Mouse (Mus musculus) brown adipose tissue, adult 24 weeks (tissue): ENCODE measurements at regions not wholly inside any gene's neighbourhood (a gene's known extent, or its start where the extent isn't known, plus 50 kb on each side); places are given as distances from the start of the nearest gene placed in this dataset.

Source experiments
- H3K27ac ChIP-seq: fragments of 200-500 bp; replicated peaks from 2 replicates; pipeline ENCODE4 v1.5.1; 2012; ENCODE audit warnings: low read depth, mild to moderate bottlenecking, low read length
- H3K4me1 ChIP-seq: fragments of 200-500 bp; 2 replicates; pipeline ENCODE4 v1.6.1; 2012; ENCODE audit warnings: low read length, mixed read lengths; ENCODE audit not compliant: control insufficient read depth, insufficient read depth, insufficient read length
- H3K4me3 ChIP-seq: fragments of 200-500 bp; 2 replicates; pipeline ENCODE4 v1.5.1; 2012; ENCODE audit warnings: low read depth, mild to moderate bottlenecking, low read length, moderate library complexity; ENCODE audit not compliant: insufficient read depth

DNA sequence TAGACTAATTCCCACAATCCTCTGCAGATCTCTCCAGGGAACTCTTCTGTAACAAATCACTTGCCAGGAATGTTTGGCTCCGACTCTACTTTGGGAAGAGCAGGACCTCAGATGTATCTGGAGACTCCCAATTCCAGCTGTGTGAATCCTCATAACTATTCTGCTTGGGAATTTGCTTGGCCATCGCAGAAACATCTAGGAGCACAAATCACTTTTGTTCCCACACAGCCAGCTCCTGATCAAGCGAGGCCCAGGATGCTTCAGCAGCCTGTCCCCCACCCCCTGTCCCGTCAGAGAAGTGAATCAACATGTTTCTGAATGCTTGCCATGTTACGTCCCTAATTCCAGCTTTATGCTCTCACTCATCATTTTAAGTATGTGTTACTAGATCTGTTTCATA lies 216.1 kb upstream of the Btbd3 start:
- Histone ChIP-seq H3K4me3 (no peak overlapping the region), H3K27ac (peak overlapping the region; percentile 67)

DNA sequence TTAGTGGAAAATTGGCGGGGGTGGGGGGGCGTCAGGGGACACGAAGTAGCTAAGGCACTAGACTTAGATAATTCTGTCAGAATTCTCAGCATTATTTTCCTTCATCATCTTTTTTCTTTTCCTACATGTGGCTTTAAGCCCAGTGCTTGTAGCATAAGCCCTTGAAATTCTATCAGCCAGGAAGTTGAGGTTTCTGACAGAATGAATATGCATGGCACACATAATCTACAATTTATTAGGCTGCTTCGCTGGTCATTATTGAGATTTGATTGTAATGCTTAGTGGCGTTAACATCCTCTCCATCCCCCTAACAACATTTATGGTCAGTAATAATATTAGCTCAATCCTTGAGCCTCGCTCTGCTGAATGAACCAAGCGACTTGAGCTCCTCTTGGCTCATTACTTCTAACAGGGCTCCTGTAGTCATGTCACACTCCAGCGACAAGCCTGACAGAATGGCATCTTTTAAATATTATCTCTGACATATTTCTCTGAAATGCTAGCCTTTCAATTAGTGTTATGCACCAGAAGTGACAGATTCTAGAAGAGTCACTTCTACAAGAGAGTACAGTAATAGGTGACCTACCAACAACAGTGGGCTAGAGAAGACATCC lies 222.1 kb upstream of the Btbd3 start:
- no peak overlapping the region for H3K4me3 ChIP-seq
- H3K27ac ChIP-seq = no peak overlapping the region
- H3K4me1 ChIP-seq = no peaks in the 10 kb centered on the region

More for the DNA sequence above, 216.1 kb upstream of the Btbd3 start:
- no peaks in the 10 kb centered on the region for H3K4me1 ChIP-seq

DNA sequence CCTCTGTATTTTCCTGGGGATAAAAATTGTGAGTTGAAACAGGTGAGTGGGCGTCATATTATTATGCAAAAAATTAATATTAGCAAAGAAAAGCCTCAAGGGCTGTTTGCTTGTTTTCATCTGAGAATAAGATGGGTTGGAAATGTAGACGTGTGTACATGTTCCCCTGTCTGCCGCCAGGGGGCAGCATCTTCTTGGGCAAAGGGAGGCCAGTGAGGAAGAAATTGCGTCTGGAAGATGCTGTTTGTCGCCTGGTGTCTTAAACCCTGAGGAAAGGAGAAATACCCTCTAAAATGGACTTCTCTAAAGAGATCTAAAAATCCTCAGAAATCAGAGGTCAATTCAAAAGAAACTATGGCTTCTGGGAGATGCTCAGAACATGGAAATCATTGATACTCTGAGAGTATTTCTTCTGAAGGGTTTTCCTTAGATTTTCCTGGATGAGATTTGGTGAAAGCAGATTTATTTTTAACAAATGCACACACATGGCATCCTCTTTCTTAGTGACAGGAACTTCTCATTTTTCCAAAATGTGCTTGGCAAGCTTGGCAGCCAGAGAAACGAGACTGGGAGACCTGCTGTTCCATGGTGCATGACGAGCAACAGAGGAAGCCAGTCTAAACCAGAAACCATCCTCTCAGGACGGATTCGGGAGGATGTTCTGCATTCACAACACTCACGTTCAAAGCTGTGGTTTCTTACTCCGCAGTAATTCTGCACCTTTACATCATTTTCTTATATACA lies 222.8 kb upstream of the Btbd3 start:
- no peak overlapping the region for H3K4me3 ChIP-seq
- no peak overlapping the region for H3K27ac ChIP-seq
- H3K4me1 ChIP-seq = no peaks in the 10 kb centered on the region

DNA sequence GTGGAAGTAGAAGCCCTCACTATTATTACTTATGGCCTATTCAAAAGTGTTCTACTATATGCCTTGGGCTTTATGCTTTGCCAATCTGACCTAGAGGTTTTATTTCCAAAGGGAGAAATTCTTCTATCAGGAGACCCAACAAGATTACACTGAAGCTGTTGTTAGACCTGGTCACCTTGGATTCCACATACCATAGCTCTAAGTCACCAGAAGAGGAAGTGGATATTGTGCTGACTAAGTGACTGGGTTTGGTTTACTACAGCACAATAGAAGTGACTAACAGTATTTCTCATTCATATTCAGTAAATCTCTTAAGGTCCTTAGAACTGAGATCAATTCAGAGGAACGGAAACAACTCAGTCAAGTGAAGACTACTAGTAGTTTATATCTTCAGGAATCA lies 229.0 kb upstream of the Btbd3 start:
- Histone ChIP-seq H3K27ac (no peak overlapping the region), H3K4me3 (no peak overlapping the region), H3K4me1 (no peaks in the 10 kb centered on the region)

DNA sequence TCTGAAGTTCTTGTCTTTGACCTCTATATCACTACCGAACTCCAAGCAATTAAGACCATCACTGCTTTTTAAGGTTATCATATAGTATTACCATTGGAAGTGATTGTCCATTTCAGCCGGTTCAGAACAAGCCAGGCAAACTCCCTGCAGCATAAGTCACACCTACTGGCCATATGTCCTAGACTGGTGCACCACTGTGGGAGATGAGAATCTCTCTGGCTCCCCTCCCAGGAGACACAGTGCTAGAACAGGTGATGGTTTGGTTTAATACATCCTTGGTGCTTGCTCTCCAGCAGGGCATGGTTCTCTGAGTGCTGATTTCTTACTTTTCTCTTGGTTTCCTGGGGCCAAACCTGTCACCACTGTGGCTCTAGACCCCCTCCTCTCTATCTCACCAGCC lies 232.8 kb upstream of the Btbd3 start:
- Histone ChIP-seq H3K27ac (no peak overlapping the region), H3K4me3 (no peak overlapping the region), H3K4me1 (no peaks in the 10 kb centered on the region)

DNA sequence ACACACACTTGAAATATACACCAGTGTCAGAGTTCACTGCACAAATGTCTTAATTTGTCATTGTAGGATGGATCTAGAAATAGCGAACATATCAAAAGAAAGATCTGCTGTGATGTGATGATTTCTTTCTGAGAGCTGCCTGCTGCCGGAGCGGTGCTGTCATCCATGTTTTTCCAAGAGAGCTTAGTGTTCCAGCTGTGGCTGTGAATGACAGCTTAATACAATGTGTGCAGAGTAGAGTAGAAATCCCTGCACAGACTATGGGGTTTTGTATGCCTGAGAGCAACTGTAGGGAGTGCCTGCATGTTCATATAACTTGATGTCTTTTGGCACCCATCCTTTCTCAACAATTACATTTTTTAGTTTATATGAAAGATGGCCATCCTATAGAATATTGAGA lies 274.6 kb upstream of the Btbd3 start:
- no peaks in the 10 kb centered on the region for H3K4me1 ChIP-seq
- no peak overlapping the region for H3K27ac ChIP-seq
- H3K4me3 ChIP-seq = no peak overlapping the region

DNA sequence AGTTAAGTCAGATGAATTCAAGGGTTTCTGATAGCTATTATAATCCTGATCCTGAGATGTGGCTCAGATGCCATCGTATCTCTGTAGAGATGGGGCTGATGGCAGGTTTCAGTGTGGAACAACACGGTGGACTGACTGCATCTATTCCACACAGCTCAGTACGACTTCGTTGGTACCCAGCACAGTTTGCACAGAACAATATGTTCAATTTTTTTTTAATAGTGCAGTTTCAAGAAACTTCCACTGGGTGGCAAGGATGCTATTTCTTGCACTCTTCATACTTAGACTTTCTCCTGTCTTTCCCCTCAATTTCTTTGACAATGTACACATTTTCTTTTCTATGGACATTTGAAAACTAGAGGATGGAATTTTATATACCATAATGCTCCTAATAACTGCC lies 278.6 kb upstream of the Btbd3 start:
- Histone ChIP-seq H3K4me3 (no peak overlapping the region), H3K27ac (no peak overlapping the region), H3K4me1 (no peaks in the 10 kb centered on the region; the same call in 1 of the 2 replicates)

DNA sequence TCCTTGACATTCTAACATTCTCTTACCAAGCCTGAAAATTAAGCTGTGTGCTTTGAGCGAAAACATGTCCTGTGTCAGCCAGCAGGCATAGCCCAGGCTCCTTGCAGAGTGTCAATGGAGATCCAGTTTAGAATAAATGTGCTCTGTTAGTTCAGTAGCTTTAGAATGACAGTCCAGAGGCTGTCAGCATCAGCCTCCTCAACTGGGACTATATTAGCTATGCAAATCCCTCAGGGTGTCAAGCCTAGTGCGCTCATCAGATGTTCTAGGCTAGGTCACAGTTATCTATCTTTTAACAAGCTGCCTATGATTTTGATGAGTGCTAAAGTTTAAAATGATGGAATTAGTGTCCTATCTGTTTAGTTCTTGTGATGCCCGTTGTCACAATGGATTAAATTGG lies 281.7 kb upstream of the Btbd3 start:
- no peaks in the 10 kb centered on the region; the same call in 1 of the 2 replicates for H3K4me1 ChIP-seq
- no peak overlapping the region for H3K27ac ChIP-seq

DNA sequence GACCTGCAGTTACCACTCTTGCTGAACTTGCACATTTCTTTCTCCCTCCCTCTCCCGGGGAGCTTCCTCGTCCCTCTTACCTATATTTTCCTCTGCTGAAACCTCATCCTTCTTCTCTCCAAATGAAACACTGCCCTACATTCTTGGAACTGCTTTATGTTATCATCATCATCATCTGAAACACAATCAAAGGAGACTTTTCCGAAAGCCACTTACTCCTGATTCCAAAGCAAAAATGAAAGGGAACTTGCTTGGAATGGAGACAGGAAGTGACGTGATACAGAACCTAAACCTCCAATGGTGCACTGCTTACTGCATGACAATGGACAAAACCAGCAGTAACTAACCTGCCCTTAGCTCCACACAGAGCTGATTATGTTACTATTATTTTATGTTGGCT lies 287.2 kb upstream of the Btbd3 start:
- Histone ChIP-seq H3K4me3 (peak overlapping the region; percentile 29; the same call in 1 of the 2 replicates), H3K27ac (no peak overlapping the region), H3K4me1 (no peaks in the 10 kb centered on the region)

More for the DNA sequence above, 281.7 kb upstream of the Btbd3 start:
- no peak overlapping the region for H3K4me3 ChIP-seq

DNA sequence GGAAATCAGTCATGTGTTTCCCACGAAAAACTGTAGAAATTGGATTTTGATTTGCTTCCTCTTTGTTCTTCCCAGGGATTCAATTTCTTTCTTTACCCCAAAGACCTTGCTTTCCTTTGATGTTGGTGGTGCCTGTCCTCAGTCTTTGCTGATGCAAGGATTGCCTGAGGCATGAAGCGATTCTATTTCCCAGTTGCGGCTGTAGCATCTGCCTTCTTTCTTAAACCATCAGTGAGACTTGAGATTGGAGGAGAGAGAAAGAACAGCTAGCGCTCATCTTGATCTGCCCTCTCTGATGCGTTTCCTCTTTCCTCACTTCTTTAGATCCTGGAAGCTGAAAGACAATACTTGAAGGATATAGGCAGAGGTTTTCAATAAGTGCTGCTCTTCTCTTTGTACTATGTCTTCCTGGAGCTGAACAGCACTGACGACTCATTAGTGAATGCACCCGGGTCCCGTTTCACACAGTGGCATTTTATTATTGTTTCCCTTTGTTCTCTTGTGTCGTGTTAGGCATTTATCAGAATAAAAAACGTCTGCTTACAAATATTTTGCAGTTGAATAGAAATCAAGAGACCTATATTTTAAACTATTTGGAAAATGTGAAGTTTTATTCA lies 289.8 kb upstream of the Btbd3 start:
- no peak overlapping the region for H3K27ac ChIP-seq
- H3K4me3 ChIP-seq = no peak overlapping the region
- H3K4me1 ChIP-seq = no peaks in the 10 kb centered on the region

DNA sequence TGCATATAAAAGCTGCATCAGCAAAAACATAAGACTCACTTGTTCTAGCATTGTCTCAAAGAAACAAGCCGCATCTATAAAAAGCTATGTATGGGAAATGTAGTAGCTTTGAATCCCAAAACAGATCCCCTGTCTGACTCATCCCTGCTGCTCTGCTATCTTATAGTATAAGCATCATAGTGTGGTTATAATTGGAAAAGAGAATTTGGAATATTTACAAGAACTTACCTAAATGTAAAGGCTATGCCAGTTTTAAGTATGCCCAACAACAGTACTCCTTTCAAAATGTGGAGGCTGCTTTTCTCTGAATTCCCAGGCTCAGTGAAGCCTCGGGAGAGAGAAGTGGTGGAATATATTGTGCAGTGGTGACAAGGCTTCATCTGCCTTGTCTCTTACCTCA lies 301.5 kb upstream of the Btbd3 start:
- H3K4me3 ChIP-seq = no peak overlapping the region
- no peaks in the 10 kb centered on the region for H3K4me1 ChIP-seq
- no peak overlapping the region for H3K27ac ChIP-seq

DNA sequence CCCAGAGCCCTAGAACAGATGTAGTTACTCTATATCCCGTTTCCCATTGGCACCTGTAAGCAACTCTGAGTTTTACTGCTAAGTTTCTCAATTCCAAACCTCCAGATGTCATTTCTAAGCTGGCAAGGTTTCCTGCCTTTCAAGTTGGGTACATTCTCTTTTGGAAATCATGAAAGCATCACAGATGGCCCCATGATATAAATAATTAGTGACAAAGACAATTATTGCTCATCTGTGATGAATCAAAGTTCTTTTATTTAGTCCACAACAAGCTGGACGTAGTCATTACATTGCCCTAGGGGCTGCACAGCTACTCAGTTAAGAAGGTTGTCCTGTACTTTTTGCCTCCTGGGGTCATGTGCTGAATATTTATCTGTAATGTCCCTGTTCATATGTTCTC lies 303.2 kb upstream of the Btbd3 start:
- no peaks in the 10 kb centered on the region for H3K4me1 ChIP-seq
- H3K27ac ChIP-seq = no peak overlapping the region
- H3K4me3 ChIP-seq = no peak overlapping the region

DNA sequence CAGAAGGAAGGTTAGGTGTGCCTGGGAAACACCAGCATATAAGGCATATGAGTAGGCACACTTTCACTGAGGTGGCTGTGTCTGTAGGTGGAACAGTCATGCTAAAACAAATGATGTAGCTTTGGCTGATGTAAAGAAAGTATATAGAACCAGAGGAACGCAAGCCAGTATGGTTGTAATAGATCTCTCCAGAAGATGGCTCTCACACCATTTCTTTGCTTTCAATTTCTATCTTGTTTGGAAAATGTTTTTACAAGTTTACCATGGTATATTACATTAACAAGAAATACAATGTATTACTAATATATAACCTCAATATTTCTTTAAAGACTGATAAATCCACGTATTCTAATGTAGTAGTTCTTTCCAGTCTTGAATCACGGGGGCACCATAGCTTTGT lies 304.4 kb upstream of the Btbd3 start:
- no peak overlapping the region for H3K27ac ChIP-seq
- H3K4me1 ChIP-seq = no peaks in the 10 kb centered on the region
- no peak overlapping the region for H3K4me3 ChIP-seq

DNA sequence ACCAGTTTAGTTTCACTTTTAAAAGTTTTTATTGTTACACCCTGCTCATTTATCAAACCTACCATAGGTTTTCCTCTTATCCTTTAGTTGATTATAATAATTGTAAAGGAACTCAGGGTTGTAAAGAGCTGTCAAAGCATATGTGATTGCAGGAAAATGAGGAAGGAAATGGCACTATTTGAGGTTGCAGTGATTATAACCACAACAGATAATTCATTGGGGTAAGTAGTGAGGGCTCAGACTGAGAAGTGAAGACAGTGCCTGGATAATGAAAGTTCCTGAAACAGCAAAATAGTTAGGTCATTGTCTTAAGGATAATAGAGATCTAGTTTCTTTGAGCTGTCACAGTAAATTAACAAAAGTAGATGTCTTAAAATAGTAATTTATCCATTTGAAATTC lies 305.4 kb upstream of the Btbd3 start:
- H3K4me3 ChIP-seq = no peak overlapping the region
- no peaks in the 10 kb centered on the region for H3K4me1 ChIP-seq
- H3K27ac ChIP-seq = no peak overlapping the region

DNA sequence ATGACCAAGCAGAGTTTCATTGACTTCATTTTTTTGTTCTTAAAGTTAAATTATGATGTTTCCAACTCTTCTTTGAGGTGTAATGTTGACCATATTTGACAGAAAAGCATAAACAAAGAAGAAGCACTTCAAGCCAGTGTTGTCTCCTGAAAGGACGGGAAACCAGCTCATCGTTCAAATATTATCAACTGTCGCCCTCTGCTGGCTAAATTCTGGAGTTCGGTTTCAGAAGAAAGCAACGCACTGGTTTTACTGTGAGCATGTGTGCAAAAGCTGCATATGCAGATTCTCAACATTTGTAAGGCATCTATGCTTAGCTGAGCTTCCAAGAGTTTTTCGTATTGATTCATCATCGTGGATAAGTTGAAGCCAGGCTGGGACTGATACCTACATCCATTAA lies 313.6 kb upstream of the Btbd3 start:
- H3K4me1 ChIP-seq = no peaks in the 10 kb centered on the region
- no peak overlapping the region for H3K27ac ChIP-seq
- no peak overlapping the region for H3K4me3 ChIP-seq

DNA sequence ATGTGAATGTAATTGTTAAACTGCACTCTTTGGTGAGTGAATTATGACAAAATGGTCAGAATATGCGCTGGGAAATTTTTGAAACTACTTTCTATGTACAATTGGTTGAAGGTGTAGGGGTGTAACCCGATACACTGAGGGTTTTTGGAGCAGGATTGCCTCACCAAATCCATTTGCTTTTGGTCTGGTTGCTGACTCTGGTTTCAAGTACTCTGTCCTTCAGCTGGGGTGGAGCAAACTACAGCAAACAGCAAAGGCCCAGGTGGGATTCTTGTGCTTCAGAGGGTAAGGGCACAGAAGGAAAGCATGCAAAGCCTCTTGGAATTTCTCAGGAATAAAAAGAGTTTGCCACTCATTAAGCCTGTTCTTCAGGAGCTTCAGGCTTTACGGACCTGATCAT lies 316.8 kb upstream of the Btbd3 start:
- H3K4me1 ChIP-seq = no peaks in the 10 kb centered on the region
- H3K27ac ChIP-seq = no peak overlapping the region
- H3K4me3 ChIP-seq = no peak overlapping the region
